Mouse (Mus musculus): ENCODE data around the gene Gadd45a.

Gene Gadd45a

DNA sequence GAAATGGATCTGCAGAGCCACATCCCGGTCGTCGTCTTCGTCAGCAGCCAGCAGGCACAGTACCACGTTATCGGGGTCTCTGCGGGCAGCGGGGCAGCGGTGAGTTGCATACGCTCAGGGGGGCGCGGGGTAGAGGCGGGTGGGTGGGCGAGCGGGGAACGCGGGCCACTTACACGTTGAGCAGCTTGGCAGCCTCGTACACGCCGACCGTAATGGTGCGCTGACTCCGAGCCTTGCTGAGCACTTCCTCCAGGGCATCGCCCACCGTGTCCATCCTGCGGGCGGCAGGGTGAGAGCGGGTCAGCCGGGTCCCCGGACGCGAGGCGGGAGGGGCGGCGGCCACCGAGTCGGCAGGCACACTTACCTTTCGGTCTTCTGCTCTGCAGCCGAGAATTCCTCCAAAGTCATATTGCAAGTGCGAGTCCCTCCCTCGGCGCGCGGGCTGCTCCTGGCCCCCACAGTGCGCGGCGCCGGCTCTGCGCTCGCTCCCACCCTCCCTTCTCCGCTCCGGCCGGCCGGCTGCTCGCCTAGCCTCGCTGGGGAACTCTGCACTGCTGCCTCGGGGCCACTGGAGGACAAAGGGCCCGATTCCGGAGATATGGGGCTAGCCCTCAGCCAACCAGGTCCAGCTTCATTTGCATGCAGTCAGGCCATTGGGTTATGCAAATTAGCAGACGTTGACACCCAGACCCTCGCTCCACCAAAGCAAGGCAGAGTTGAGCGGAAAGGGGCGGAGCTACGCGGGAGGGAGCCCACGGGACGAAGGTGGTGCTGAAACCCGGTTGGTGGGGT, at the start of gene Gadd45a:
Gene Gadd45a (minus strand): TSS at position 621 of the 792 bp plus-strand sequence.
- peak; percentile 88 to 91 for DNase-seq

DNA sequence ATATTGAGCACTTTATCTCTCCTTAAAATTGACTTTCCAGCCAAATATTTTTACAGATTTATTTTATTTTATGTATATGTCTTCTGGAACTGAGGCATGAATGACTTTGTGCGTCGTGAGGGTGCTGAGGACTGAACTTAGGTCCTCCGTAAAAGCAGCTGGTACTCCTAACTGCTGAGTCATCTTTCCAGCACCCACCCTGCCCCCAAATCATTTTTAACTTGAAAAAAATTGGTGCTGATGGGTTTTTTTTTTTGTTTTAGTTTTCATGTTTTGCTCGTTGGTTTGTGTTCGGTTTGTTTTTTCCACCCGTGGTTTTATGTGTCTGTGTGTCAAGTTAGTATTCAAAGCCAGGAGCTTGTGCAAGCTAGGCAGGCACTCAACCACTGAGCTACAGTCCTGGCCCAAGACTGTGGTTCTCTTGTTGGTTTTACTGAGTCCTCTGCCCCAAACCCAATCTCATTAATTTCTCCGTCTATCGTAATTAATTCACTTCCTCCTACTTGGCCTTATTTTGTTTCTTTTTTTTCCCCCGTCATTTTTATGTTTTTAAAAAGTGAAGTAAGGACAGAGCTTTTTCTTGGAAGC, 48.7 kb upstream of the Gadd45a start:
- no peak for DNase-seq

- no peak for DNase-seq
These were observed 47.2 kb upstream of the Gadd45a start for GRCm38 (mm10) chr6:67084465-67084864.

GRCm38 (mm10) chr6:67081141-67081540, 43.9 kb upstream of the Gadd45a start:
- no peak for DNase-seq

GRCm38 (mm10) chr6:67078076-67078475, 40.8 kb upstream of the Gadd45a start:
- no peak for DNase-seq

DNA sequence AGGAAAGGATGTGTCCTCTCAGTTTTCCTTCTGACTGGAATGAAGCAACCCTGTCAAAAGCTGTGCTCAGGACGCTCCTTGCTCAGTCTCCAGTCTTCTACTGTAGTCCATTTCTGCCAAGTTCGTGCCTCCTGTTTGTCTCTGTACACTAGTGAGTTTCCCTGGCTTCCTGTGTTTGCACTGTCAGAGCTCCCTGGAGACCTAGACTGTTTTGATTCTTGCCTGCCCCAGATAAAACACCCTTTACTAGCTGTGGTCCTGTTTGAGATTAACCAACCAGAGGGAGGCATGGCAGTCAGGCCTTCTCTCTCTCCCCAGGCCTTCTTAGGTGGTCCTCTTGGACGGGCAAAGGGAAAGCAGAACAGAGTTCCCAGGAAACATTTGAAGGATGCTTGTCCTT, 40.2 kb upstream of the Gadd45a start:
- no peak for DNase-seq

DNA sequence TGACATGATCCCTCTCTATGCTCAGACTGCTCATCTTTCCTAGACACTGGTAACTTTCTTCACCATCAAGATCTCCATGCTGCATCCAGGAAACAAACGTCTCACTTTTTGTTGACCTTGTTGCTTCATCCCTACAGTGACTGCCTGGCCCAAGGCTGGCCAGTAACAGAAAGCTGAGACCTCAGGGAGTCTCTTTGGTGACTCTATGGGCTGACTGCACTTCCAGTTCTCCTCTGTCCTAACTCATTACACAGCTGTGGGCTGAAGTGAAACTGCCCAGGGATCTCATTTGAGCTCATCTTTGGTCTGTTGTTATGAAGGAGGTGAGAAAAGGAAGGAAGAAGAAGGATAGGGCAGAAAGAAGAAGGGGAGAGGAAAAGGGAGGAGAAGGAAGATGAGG, 39.1 kb upstream of the Gadd45a start:
- DNase-seq: no peak

- no peak for DNase-seq
These were observed 37.6 kb upstream of the Gadd45a start for GRCm38 (mm10) chr6:67074868-67075267.

DNA sequence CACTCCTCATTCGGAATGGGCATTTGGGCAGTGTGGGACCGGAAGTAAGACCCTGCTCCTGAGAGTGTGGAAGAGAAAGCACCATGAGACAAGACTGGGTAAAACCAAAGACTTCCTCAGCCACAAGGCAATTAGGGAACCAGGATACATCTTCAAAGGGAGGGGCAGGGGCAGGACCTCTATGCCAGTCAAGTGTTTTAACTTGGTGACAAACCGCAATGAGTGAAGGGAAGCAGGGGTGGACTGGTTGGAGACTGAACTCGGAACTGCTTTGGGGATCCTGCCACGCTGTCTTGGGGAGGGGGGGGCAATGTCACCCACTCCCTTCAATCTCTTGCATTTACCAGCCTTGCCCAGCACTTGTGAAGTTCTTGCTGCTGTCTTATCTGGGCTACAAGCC, 36.7 kb upstream of the Gadd45a start:
- no peak for DNase-seq

GRCm38 (mm10) chr6:67073446-67073845, 36.2 kb upstream of the Gadd45a start:
- no peak for DNase-seq

DNA sequence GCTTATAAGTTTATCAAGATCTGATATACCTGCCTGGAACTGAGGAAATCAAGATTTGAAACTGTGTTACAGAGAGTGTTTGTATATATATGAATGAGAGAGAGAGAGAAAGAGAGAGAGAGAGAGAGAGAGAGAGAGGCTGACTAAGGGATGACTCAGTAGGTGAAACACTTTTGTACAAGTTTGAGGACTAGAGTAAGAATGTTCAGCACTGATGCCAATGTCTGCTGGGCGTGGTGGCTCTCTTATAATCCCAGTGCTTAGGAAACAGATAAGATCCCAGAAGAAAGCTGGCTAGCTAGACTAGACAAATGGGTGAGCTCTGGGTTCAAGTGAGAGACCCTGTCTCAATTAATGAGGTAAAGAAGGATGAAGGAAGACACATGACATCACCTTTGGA, 34.4 kb upstream of the Gadd45a start:
- DNase-seq: no peak

GRCm38 (mm10) chr6:67069800-67070315, 32.6 kb upstream of the Gadd45a start:
- DNase-seq: no peak

DNA sequence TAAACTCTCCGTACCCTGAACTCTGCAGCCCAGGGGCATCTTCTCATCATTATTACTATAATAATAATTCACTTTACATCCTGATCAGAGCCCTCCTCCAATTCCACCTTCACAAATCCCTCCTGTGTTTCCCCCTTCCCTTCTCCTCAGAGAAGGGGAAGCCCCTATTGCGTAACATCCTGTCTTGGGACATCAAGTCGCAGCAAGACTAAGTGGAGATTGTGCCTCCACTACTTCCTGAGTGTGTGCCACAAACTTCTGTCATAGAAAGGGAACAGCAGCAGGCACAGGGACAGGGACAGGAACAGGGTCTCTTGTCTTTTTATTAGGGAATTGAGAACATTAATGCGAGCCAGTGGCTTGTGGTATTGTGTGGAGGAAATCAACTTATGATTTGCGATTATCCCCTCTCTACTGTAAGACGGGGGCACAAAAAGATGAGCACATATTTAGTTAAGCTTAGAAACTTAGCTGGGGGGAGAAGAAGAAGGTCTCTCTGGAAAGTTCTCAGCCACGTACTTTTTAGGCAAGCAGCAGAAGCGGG, 32.0 kb upstream of the Gadd45a start:
- no peak for DNase-seq

DNA sequence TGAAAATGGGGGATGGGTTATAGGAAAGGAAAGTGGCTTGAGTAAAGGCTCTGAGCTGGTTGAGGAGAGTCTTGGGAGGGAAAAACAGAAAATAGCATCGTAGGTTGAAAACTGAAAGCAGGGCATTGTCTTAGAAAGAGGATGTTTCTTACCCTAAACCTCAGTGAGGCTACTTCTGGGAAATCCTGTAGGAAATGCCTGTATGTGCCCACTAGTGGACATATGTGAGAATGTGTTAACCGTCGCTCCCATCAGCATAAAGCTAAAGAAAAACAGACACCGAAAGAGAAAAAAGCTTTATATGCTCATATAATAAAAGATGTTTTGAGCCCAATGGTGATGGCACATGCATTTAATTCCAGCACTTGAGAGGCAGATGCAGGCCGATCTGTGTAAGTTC, 22.8 kb upstream of the Gadd45a start:
- no peak for DNase-seq

GRCm38 (mm10) chr6:67057991-67058696, 20.9 kb upstream of the Gadd45a start:
- DNase-seq: no peak

DNA sequence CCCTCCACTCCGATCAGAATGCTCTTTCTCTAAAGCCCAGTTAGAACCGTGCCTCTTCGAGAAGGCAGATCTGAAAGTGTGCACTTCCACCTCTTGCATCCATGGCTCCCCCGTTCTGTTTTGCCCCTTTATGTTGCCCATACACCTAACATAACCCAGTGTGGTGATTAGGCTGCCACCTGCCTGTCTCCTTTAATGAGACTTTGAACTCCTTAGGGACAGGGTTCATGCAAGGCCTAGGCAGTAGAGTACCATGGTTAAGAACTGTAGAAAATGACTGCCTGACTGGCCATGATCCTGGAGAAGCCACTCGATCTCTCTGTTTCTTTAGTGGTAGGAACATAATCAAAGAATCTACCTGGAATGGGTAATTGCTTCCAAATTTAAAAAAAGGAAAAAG, 20.3 kb upstream of the Gadd45a start:
- no peak for DNase-seq

DNA sequence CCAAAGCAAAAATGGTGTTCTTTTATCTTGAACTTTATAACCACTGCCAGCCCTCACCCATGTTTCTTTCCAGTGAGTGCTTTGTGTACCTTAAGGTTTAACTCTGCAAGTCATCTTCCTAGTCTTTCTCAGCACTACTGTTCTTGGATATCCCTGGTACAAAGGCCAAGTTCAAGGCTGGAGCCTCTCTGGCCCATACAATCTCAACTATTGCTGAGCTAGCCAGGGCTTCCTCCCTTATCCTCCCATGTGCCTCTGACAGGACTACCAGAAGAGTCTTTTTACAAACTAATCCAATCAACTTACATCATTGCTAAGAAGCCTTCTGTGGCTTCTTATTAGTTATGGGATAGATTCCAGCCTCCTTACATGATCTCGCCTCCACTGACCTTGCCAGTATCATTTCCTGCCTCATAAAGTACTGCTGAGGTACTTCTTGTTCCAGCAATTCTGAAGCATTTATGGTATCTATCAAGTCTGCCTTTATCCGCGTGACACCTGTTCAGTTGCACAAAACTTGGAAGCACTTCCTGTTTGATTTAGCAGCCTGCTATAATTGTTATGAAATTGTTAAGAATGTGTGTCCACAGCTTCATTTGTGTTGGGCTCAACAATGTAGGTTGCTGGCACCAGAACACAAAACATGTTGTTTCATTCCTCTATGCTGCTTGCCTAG, 19.8 kb upstream of the Gadd45a start:
- DNase-seq: no peak

- no peak for DNase-seq
These were observed 19.0 kb upstream of the Gadd45a start for GRCm38 (mm10) chr6:67056108-67056888.

DNA sequence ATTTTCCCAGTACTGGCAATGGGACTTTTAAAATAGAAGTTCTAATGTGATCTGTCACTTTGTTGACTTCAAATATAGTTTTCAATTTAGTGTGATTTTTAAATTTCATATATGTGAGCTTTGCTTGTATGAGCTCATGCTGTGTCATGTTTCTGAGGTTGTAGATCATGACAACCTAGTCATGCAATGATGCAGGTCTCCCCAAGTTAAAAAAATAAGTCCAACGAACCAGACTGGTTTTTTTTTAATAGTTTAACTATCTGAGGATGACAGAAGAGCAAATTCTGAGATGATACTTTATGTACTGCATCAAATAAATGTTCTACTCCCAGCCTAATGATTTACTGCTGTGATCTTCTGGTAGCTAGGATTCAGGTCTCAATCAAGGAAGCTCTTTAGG, 12.8 kb upstream of the Gadd45a start:
- no peak for DNase-seq

- DNase-seq: no peak
These were observed 12.4 kb upstream of the Gadd45a start for GRCm38 (mm10) chr6:67049695-67050038.

DNA sequence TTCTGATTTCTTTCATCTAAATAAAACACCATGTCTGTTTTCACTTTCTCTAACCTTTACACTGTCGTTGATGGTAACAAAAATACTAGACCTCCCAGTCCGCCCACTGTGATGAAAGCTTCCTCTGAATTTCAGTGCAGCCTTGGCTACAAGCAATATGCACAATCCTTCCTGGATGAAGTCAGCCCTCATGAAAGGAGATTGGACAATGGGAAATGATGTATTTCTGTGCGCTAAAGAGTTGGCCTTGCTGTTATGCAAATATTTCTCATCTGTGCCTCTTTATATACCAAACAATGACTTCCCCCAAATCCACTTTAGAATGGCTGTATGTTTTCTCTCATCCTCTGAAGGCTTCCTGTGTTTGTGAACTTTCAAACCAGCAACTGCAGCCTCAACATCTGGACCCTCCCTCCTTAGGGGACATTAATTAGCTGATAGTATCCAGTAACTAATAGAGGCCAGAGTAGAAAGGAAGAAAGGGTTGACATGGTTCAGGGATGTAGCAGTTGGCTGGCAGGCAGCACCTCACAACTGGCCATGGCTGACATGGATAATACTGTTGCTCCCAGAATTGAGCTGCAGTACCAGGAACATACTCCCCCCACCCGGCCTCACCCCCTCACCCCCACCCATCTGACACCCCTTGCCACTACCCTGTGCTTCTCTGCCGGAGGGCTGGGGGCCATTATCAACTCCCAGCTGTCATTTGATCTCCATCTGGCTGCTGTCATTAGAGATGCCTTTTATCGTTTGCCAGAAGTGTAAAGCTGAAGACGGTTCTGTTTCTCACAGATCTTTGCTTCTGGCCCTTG, 11.8 kb upstream of the Gadd45a start:
- no peak for DNase-seq
